Mouse (Mus musculus) left cerebral cortex, postnatal 10 days (tissue): ENCODE measurements around the gene Cep85l. TPM values are rescaled to one million over a fixed set of nuclear protein-coding genes. Genes with fewer than 3 reads are reported as not detected.
A peak's percentile ranks its signal among the peaks of the same experiment; 100 is the strongest.

Experiments used
- DNase-seq, 2 experiments: peaks; one replicate each; pipeline ENCODE4 v3.0.0; 2021 to 2022; ENCODE audit warnings: low spot score in 2 of 2, mixed read lengths in 1 of 2; ENCODE audit errors: extremely low spot score in 1 of 2
- intact Hi-C: fragments of 180-260 bp; cut with DNase I; formaldehyde crosslinking; loops from one replicate; pipeline ENCODE4 v1.15.1; 2025
- total RNA-seq, 2 experiments: library from RNA; stranded (reverse); gene quantifications; 2 replicates each; pipeline ENCODE4 v1.2.3; 2021

Gene Cep85l
- total RNA-seq, 2 experiments from 2014 or later: 16.8 to 17.8 TPM

DNA sequence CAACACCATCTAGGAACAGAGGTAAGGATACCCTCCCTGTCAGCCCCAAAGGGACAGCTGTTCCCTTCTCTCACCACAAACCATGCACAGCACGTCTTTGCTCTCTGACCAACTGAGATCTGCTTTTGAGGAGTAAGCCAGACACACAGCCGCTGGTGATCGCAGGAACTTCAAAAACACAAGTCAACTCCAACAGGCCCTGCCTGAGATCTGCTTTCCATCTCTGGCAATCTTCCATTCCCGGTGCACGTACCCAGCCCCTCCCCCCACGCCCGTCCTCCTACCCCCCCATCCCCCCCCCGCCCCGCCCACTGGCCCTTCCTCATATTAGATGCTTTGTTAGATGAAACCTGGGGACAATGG lies 18.8 kb upstream of the Cep85l start:
- peak in 1 of 2 experiments; percentile 43 for DNase-seq
- intact Hi-C loops: no loop called here

DNA sequence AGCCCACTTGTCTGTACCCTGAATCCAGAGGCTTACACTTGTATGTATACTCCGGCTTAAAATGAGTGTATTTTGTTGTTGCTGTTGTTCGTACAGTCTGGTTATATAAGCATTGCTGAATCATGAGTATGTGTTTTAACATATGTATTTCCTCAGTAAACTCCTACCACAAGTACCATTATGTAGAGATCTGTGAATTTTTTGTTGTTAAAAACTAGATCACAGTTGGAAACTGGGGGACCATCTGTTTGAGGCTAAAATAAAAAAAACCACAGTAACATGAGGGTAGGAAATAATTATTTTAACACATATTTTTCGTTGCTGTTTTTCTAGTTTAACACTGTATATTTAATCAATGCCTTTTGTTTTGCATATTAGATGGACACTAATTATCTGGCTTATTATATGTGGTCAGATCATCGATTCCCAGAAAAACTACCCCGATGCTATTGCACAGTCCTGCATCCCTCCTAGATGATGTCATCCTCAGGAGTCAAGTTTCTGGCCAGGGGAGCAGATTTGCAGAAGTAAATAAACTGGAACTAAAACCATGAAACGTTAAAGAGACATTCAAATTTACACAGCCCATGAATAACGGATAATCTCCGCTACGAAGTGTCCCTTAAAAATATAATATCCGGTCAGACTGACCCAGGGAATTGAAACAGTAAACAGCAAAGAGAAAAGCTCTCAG lies 18.2 kb upstream of the Cep85l start:
- intact Hi-C loops: no loop called here
- DNase-seq: no peak

DNA sequence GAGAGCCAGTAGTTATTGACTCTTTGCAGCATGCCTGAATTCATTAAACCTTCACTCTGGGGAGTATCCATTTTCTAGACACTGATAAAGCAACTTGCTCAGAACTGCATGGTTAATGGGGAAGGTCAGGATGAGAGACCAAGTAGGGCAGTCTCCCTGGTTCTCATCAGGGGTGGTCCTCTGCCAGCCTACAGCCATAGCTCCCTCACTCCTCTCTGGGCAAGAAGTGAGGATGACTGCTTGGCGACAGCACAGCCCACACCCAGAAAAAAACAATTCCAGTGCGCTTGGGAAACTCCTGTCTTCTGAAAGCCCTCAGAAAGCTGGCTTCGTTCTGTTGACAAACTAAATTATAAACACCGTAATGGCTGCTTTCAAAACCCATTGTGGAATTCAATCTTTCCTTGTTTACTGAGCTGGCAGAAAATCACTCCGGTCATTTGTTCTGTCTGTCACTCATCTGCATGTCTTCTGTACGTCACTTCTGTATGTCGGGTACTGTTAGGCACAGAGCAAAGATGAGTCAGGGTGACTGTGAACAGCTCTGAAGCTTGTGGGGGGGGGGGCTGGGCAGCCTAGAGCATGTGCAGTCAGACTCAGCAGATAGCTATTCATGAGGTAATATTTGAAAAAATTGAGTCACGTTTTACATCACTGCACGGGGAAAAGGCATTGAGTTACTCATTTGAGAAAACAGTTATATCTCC lies 15.3 kb upstream of the Cep85l start:
- no peak for DNase-seq
- intact Hi-C loops: no loop called here

DNA sequence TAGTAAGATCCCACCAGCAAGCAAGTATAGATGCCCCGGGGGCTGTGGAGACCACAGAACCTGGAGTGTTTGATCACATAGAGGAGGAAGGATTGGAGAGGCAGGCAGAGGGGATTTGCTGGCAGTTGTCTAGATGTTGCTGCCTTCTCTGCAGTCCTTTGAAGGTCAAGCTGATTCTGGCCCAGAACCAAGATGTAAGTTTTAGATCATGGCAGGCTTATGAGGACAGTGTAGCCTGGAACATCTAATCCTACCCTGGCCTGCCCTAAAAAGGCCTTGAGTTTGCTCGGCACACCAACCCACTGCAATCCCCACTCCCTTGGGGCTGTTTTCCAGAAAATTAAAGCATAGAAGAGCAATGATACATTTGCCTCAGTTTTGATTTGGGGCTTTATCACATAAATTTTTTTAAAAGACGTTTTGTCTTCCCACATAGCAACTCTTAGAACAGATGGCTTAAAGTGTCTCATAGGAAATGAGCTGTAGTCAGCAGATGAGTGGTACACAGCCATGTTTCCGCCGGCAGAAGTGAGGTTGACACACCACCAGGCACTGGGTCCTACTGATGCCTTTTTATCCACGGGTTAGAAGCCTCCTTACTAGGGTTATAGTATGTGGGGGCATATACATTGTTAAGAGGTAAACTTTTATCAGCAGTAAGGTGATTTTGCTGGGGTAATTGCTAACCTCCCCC lies 8.6 kb upstream of the Cep85l start:
- no peak for DNase-seq
- intact Hi-C loops: no loop called here

- DNase-seq: no peak
- intact Hi-C loops: no loop called here
Observed at GRCm38 (mm10) chr10:53385438-53385837, 5.7 kb upstream of the Cep85l start.

- intact Hi-C loops: no loop called here
- DNase-seq: no peak
Observed at GRCm38 (mm10) chr10:53384896-53385295, 5.1 kb upstream of the Cep85l start.

DNA sequence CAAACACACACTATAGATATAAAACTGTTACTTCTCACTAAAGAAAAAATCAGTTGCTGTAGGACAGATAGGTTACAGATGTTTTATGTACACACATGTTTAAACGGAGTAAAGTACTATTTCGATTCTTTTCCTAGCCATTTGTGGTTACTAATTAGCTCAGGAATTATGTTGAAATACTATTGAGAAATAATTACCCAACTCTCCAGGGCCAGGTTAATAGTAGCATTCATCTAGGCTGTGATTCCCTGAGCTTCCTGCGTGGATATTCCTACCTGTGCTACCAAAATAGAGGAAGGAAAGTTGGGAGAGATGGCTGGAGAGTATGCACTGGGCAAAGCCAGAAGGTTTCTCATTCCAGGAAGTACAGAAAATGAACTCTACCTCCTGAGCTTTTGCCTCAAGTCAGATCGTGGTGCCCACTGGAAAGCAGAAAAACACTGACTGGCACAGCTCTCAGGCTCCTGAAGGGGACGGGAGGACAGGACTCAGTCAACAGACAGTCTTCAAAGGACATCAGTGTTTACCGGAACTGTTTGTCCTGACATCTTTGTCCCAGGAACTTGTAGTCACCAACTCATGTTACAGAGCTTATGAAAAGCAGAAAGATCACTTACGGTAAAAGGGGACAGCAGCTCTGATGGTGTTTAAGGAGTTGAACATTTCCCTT lies 3.1 kb upstream of the Cep85l start:
- intact Hi-C loops: no loop called here
- no peak for DNase-seq

- intact Hi-C loops: loop anchor here (10.0 kb wide), 1 partner anchor 126 kb away; no protein-coding TSS in a partner anchor
- peak in 1 of 2 experiments; percentile 13 for DNase-seq
Observed at GRCm38 (mm10) chr10:53378981-53379708, 602 bp downstream of the Cep85l start.

DNA sequence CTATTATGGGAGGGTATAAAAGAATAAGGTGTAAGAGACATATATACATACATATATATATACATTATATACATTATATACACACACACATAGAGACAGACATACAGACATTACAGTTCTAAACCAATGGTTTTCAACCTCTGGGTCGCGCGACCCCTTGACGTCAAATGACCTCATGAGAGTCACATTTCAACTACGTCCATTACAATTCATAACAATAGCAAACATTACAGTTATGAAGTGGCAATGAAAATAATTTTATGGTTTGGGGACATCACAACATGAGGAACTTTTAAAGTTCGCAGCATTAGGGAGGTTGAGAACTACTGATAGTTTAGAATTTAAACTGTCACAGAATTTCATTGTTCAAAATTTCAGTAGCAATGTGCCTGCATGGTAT lies 1.5 kb downstream of the Cep85l start:
- intact Hi-C loops: loop anchor here (10.0 kb wide), 1 partner anchor 127 kb away; no protein-coding TSS in a partner anchor
- no peak for DNase-seq

GRCm38 (mm10) chr10:53377096-53377495 lies 2.7 kb downstream of the Cep85l start:
- no peak for DNase-seq
- intact Hi-C loops: loop anchor here (10.0 kb wide), 1 partner anchor 128 kb away; no protein-coding TSS in a partner anchor

- intact Hi-C loops: loop anchor here (10.0 kb wide), 1 partner anchor 131 kb away; no protein-coding TSS in a partner anchor
- no peak for DNase-seq
Observed at GRCm38 (mm10) chr10:53373885-53374578, 5.7 kb downstream of the Cep85l start.

- intact Hi-C loops: no loop called here
- DNase-seq: no peak
Observed at GRCm38 (mm10) chr10:53367265-53367664, 12.5 kb downstream of the Cep85l start.

- intact Hi-C loops: no loop called here
- no peak for DNase-seq
Observed at GRCm38 (mm10) chr10:53364311-53364710, 15.4 kb downstream of the Cep85l start.

GRCm38 (mm10) chr10:53359016-53359415 lies 20.7 kb downstream of the Cep85l start:
- intact Hi-C loops: no loop called here

DNA sequence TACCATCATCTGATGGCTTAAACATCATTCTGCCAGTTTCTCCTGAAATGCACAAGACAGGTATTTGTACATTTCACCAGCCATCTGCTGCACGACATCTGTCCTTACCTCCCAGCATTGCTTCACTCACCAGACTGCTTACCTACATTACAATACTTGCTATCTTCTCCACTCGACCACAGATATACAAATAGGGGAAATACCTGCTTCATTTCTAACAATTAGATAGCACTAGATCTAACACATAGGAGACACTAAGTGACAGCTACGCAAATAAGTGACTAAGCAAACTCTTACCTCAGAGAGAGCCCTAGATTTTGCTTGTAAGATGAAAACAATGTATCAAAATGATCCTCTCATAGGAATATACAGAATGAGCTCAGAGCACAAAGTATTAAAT lies 26.1 kb downstream of the Cep85l start:
- no peak for DNase-seq
- intact Hi-C loops: no loop called here

More at GRCm38 (mm10) chr10:53359016-53359415, 20.7 kb downstream of the Cep85l start:
- no peak for DNase-seq

GRCm38 (mm10) chr10:53349254-53349653 lies 30.5 kb downstream of the Cep85l start:
- DNase-seq: no peak
- intact Hi-C loops: loop anchor here (5.0 to 10.0 kb wide), 2 partner anchors 246 to 932 kb away; partner anchors contain the start of genes Asf1a and Nus1

GRCm38 (mm10) chr10:53347787-53348755 lies 31.7 kb downstream of the Cep85l start:
- DNase-seq: peak; percentile 30 to 76
- intact Hi-C loops: loop anchor here (2.0 to 10.0 kb wide), 4 partner anchors 161 to 931 kb away; partner anchors contain the start of genes Asf1a and Nus1
